Mouse (Mus musculus): Measurements from ENCODE around the gene Tenm4. TPM values are rescaled to one million over a fixed set of nuclear protein-coding genes. Genes with fewer than 3 reads are reported as not detected.

Tenm4 gene
- polyA plus RNA-seq, 1 experiment from 2014 or later, result 9.1 TPM

- H3K36me3 ChIP-seq (ENCODE audit: control insufficient read depth, insufficient read depth), result no peaks in the 10 kb centered on the region
- no peaks in the 10 kb centered on the region for H3K27me3 ChIP-seq (ENCODE audit: control insufficient read depth, insufficient read depth, low read length)
- H3K4me3 ChIP-seq (ENCODE audit: low read length), result no peak overlapping the region
- H3K27ac ChIP-seq (ENCODE audit: low read length), result no peak overlapping the region
- no peak overlapping the region for H3K9ac ChIP-seq (ENCODE audit: low read length)
- no peaks in the 10 kb centered on the region; the same call in 1 of the 2 replicates for H3K4me1 ChIP-seq (ENCODE audit: control insufficient read depth, insufficient read depth, low read length)
- H3K9me3 ChIP-seq (replicated peaks; ENCODE audit: control insufficient read depth, low read length), result 0 out of 2 replicates have a peak, but pooled peaks cover 3% of the 10 kb centered on the region
- 84% methylated on average over 11 of the region's 11 CpGs for WGBS
- no peak for ATAC-seq (replicated peaks; ENCODE audit: extremely low read depth, insufficient read depth, low FRiP score)
- no peak overlapping the region for H3K4me2 ChIP-seq (ENCODE audit: low read depth, low read length)
Observed at GRCm38 (mm10) chr7:96474560-96475089, 303.6 kb downstream of the Tenm4 start.

- ATAC-seq (replicated peaks; ENCODE audit: extremely low read depth, insufficient read depth, low FRiP score), result no peak
- Histone ChIP-seq H3K9ac (ENCODE audit: low read length) (no peak overlapping the region), H3K9me3 (replicated peaks; ENCODE audit: control insufficient read depth, low read length) (0 out of 2 replicates have a peak, but pooled peaks cover 3% of the 10 kb centered on the region), H3K4me3 (ENCODE audit: low read length) (no peak overlapping the region), H3K36me3 (ENCODE audit: control insufficient read depth, insufficient read depth) (no peaks in the 10 kb centered on the region), H3K4me2 (ENCODE audit: low read depth, low read length) (no peak overlapping the region), H3K27me3 (ENCODE audit: control insufficient read depth, insufficient read depth, low read length) (no peaks in the 10 kb centered on the region; the same call in 1 of the 2 replicates), H3K4me1 (ENCODE audit: control insufficient read depth, insufficient read depth, low read length) (no peaks in the 10 kb centered on the region), H3K27ac (ENCODE audit: low read length) (no peak overlapping the region)
- 76% methylated on average over 6 of the region's 6 CpGs for WGBS
Observed at GRCm38 (mm10) chr7:96476987-96477613, 306.1 kb downstream of the Tenm4 start.

DNA sequence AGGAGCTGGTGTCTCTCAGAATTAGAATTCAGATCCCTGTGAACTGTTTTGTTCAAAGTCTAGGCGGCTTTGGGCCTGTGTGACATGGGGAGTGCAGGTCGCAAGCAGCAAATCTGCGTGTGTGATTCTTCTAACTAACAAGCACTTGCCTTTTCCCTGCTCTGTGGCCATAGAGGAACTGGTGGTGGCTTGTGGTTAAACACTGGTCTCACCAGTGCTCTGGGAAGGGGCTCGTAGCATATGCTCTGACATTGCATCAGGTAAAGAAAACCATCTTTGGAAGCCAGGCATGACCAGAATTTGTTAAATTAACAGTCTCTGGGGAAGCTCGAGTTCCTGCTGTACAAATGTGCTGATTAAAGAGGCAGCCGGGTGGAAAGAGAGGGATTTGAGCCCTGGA, 308.1 kb downstream of the Tenm4 start:
- WGBS, result 68% methylated on average over 6 of the region's 6 CpGs
- Histone ChIP-seq H3K27me3 (ENCODE audit: control insufficient read depth, insufficient read depth, low read length) (no peaks in the 10 kb centered on the region; the same call in 1 of the 2 replicates), H3K9ac (ENCODE audit: low read length) (no peak overlapping the region), H3K36me3 (ENCODE audit: control insufficient read depth, insufficient read depth) (no peaks in the 10 kb centered on the region), H3K4me2 (ENCODE audit: low read depth, low read length) (no peak overlapping the region), H3K4me3 (ENCODE audit: low read length) (no peak overlapping the region), H3K27ac (ENCODE audit: low read length) (no peak overlapping the region), H3K9me3 (replicated peaks; ENCODE audit: control insufficient read depth, low read length) (0 out of 2 replicates have a peak, but pooled peaks cover 3% of the 10 kb centered on the region), H3K4me1 (ENCODE audit: control insufficient read depth, insufficient read depth, low read length) (no peaks in the 10 kb centered on the region)
- ATAC-seq (replicated peaks; ENCODE audit: extremely low read depth, insufficient read depth, low FRiP score), result no peak

DNA sequence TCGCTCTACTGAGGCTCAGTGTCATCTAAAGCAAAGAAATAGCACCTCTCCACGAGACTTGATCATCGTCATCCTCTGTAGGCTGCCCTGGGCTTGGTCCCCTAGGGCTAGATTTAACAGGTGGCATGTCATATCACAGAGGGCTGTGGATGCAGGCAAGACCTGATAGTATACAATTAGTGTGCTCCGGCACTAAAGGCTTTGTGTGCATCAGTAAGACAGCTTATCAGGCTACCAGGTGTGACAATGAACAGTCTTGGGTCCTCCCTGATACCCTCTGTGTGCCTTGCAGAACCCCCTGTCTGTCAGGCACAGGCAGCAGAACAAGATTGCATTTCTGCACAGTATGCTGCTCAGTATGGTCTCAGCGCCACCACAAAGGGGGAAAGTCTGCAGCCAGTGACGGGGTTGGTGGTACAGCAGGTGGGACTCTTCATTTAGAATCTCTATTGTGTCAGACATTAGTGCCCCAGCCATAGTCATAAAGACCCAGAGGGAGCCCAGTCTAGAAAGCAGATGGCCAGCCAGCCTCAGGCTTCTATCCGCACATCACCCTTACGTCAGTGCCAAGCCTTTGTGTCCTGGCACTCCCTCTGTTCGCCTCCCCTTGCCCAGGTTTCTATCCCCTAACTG, 309.4 kb downstream of the Tenm4 start:
- no peak overlapping the region for H3K4me3 ChIP-seq (ENCODE audit: low read length)
- no peaks in the 10 kb centered on the region for H3K4me1 ChIP-seq (ENCODE audit: control insufficient read depth, insufficient read depth, low read length)
- 79% methylated on average over 9 of the region's 9 CpGs for WGBS
- no peak overlapping the region for H3K9ac ChIP-seq (ENCODE audit: low read length)
- H3K4me2 ChIP-seq (ENCODE audit: low read depth, low read length), result no peak overlapping the region
- H3K27ac ChIP-seq (ENCODE audit: low read length), result no peak overlapping the region
- no peak for ATAC-seq (replicated peaks; ENCODE audit: extremely low read depth, insufficient read depth, low FRiP score)
- 0 out of 2 replicates have a peak, but pooled peaks cover 3% of the 10 kb centered on the region for H3K9me3 ChIP-seq (replicated peaks; ENCODE audit: control insufficient read depth, low read length)
- no peaks in the 10 kb centered on the region for H3K36me3 ChIP-seq (ENCODE audit: control insufficient read depth, insufficient read depth)
- no peaks in the 10 kb centered on the region; the same call in 1 of the 2 replicates for H3K27me3 ChIP-seq (ENCODE audit: control insufficient read depth, insufficient read depth, low read length)

DNA sequence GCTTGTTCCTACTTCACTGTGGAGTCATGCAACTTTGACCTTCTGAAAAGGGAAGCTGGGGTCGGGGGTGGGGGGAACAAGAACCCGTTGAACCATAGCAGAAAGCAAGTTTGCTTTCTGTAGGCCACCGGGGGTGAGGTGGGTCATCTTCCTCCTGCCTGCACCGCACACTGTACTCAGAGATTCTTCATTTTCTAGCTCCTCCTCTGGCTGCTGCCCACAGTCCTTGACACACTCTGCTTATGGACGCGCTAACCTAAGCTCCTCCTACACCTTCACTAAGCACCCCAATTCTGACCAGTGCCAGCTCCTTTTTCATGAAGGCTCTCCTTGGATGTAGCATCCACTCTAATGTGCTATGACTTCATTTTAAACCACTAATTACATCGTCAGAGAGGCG, 311.9 kb downstream of the Tenm4 start:
- Histone ChIP-seq H3K27ac (ENCODE audit: low read length) (no peak overlapping the region), H3K9me3 (replicated peaks; ENCODE audit: control insufficient read depth, low read length) (no peaks in the 10 kb centered on the region), H3K9ac (ENCODE audit: low read length) (no peak overlapping the region), H3K4me1 (ENCODE audit: control insufficient read depth, insufficient read depth, low read length) (no peaks in the 10 kb centered on the region), H3K36me3 (ENCODE audit: control insufficient read depth, insufficient read depth) (no peaks in the 10 kb centered on the region), H3K4me3 (ENCODE audit: low read length) (no peak overlapping the region), H3K27me3 (ENCODE audit: control insufficient read depth, insufficient read depth, low read length) (no peaks in the 10 kb centered on the region; the same call in 1 of the 2 replicates), H3K4me2 (ENCODE audit: low read depth, low read length) (no peak overlapping the region)
- WGBS, result 62% methylated on average over 8 of the region's 8 CpGs
- ATAC-seq (replicated peaks; ENCODE audit: extremely low read depth, insufficient read depth, low FRiP score), result no peak; the same call in 1 of the 2 replicates

DNA sequence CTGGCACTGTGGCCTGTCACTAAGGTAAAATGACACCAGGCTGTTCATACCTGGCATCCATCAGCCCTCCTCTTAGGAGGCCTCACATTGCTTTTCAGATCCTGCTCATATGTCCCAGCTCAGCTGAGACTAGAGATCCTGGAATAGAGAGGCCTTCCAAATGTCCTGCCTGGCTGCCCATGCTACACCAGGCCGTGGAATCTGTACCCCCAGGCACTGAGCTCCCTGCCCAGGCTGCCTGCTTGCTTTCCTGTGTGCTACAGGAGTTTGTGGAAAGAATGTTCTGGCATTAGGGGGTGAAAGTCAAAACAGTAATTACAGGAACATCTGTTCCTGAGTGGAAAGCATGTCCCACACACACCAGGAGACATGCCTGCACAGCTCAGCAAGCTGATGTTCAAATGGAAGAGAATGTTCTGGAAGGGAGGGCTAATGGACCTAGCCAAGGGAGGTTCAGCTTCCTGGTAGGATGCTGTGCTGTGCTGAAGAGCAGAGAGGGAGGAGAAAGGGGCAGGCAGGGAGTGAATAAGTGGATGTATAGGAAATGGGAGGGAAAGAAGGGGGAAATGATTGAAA, 313.0 kb downstream of the Tenm4 start:
- no peak for ATAC-seq (replicated peaks; ENCODE audit: extremely low read depth, insufficient read depth, low FRiP score)
- WGBS, result 78% methylated on average over 1 of the region's 1 CpGs
- no peaks in the 10 kb centered on the region for H3K9me3 ChIP-seq (replicated peaks; ENCODE audit: control insufficient read depth, low read length)
- no peak overlapping the region for H3K4me2 ChIP-seq (ENCODE audit: low read depth, low read length)
- H3K36me3 ChIP-seq (ENCODE audit: control insufficient read depth, insufficient read depth), result no peaks in the 10 kb centered on the region
- no peak overlapping the region for H3K4me3 ChIP-seq (ENCODE audit: low read length)
- no peak overlapping the region for H3K9ac ChIP-seq (ENCODE audit: low read length)
- H3K27me3 ChIP-seq (ENCODE audit: control insufficient read depth, insufficient read depth, low read length), result no peaks in the 10 kb centered on the region; the same call in 1 of the 2 replicates
- no peak overlapping the region for H3K27ac ChIP-seq (ENCODE audit: low read length)
- no peaks in the 10 kb centered on the region for H3K4me1 ChIP-seq (ENCODE audit: control insufficient read depth, insufficient read depth, low read length)

DNA sequence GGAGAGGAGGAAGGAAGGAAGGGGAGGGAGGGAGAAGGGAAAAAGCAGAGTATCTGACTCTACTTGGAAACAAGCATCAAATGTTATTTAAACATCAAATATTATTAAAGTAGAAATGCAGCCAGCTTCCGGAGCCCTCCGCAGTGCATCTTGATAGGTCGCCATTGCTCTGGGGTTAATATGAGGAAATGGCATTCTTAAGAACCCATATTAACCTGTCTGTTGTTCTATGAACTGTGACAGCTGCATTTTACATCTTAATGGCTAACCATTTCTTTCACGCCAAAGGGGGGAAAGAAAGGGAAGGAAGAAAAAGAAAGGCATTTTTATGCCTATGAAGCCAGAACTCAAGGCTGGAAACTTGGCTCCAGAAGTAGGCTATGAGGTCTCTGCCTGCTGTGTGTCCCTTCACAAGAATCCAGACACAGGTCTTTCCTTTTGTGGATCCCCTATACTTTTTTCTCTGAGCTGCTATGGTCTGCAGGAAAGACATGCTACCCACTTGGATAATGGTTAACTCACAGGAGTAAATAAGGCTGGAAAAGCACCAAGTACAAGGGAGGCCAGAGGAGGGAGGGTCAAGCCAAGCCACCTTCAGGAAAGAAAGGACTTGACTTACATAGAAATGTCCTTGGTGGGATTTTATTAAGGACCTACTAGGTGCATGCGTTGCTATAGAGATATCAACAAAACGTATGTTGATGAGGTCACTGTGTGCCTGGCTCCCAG, 318.5 kb downstream of the Tenm4 start:
- H3K4me1 ChIP-seq (ENCODE audit: control insufficient read depth, insufficient read depth, low read length), result peaks cover 12% of the 10 kb centered on the region
- no peaks in the 10 kb centered on the region for H3K36me3 ChIP-seq (ENCODE audit: control insufficient read depth, insufficient read depth)
- no peak overlapping the region for H3K9ac ChIP-seq (ENCODE audit: low read length)
- H3K27ac ChIP-seq (ENCODE audit: low read length), result no peak overlapping the region
- no peaks in the 10 kb centered on the region for H3K27me3 ChIP-seq (ENCODE audit: control insufficient read depth, insufficient read depth, low read length)
- ATAC-seq (replicated peaks; ENCODE audit: extremely low read depth, insufficient read depth, low FRiP score), result no peak
- no peak overlapping the region for H3K4me2 ChIP-seq (ENCODE audit: low read depth, low read length)
- H3K4me3 ChIP-seq (ENCODE audit: low read length), result no peak overlapping the region
- WGBS, result 89% methylated on average over 6 of the region's 6 CpGs
- no peaks in the 10 kb centered on the region for H3K9me3 ChIP-seq (replicated peaks; ENCODE audit: control insufficient read depth, low read length)

DNA sequence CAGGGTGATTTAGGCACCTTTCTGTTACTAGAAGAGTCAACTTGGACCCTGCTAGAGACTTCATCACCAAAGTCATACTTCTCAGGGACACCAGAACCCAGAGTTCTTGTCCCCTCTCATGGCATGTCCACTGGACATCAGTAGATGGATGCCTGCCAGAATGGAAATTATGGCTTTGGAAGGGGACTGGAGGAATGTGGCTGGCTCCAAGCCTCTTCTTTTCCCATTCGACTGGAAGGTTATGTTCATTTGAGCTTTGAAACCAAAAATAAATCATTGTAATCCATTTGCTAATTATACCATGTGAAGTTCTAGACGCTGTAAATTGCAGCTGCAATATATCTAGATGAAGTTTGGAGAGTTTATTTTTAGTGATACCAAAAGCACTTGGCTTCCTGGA, 320.9 kb downstream of the Tenm4 start:
- H3K27me3 ChIP-seq (ENCODE audit: control insufficient read depth, insufficient read depth, low read length), result no peaks in the 10 kb centered on the region; the same call in 1 of the 2 replicates
- WGBS, result 24% methylated on average over 2 of the region's 2 CpGs

More for the DNA sequence above, 320.9 kb downstream of the Tenm4 start:
- Histone ChIP-seq H3K4me3 (ENCODE audit: low read length) (no peak overlapping the region), H3K9me3 (replicated peaks; ENCODE audit: control insufficient read depth, low read length) (no peaks in the 10 kb centered on the region), H3K36me3 (ENCODE audit: control insufficient read depth, insufficient read depth) (no peaks in the 10 kb centered on the region), H3K4me2 (ENCODE audit: low read depth, low read length) (no peak overlapping the region), H3K27ac (ENCODE audit: low read length) (no peak overlapping the region), H3K4me1 (ENCODE audit: control insufficient read depth, insufficient read depth, low read length) (peaks cover 12% of the 10 kb centered on the region), H3K9ac (ENCODE audit: low read length) (no peak overlapping the region)
- ATAC-seq (replicated peaks; ENCODE audit: extremely low read depth, insufficient read depth, low FRiP score), result no peak
